Mouse (Mus musculus) small intestine, adult 2 months (tissue): ENCODE results near the gene Zfp687.

ENCODE experiments used
- CTCF ChIP-seq: fragments of 200-500 bp; IDR thresholded peaks from 2 replicates; pipeline ENCODE4 v1.5.1; 2012; ENCODE audit warnings: low read depth, mild to moderate bottlenecking, control low read depth, inconsistent platforms, low read length, moderate library complexity, mixed read lengths; ENCODE audit not compliant: insufficient replicate concordance, insufficient read length; ENCODE audit errors: extremely low read depth
- POLR2A ChIP-seq: fragments of 200-500 bp; IDR thresholded peaks from 2 replicates; pipeline ENCODE4 v1.6.1; 2012; ENCODE audit warnings: low read depth, mild to moderate bottlenecking, control low read depth, inconsistent platforms, low read length, moderate library complexity

DNA sequence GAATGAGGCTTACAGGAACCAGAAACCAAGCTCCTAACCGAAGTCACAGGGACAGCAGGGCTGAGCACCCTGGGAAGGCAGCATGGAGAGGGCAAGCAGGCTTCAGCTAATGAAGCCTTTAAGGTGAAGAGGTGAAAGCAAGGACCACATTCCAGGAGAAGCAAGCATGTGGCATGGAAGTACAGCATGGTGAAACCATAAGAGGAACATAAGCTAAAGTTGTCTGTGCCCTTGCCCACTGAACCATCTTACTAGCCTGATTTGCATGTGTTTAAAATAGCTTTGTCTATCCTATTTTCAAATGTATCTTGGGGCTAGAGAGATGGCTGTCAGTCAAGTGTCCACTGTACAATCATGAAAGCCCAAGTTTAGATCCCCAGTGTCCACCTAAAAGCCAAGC lies 49.4 kb downstream of the Zfp687 start:
- TF ChIP-seq CTCF (no peak), POLR2A (no peak)
